In genomic region chr10:60756992-60757391, GRCm38 (mm10) we compare ENCODE assay signal across 7 mouse cellular contexts. TPM values are rescaled to one million over a fixed set of nuclear protein-coding genes. Genes with fewer than 3 reads are reported as not detected.
DNase-seq lines count a peak whose midpoint lies in the region; ATAC-seq and TF ChIP-seq lines count a peak whose summit lies in the region.

No protein-coding gene starts in this region.

- peak; percentile 79 for TF ChIP-seq CTCF in lung, adult 2 months (IDR thresholded peaks at IDR 0.05; ENCODE audit: insufficient read depth, low read length)

- H3K27me3 ChIP-seq in midbrain, embryonic 11.5 days (ENCODE audit: control insufficient read depth, insufficient read depth, low read length), result no peaks in the 10 kb centered on the region
- no peaks in the 10 kb centered on the region for H3K27me3 ChIP-seq in midbrain, embryonic 16.5 days (ENCODE audit: control insufficient read depth, insufficient read depth, low read depth, low read length)

- no peak overlapping the region for H3K4me2 ChIP-seq in midbrain, embryonic 11.5 days
- H3K4me2 ChIP-seq in midbrain, embryonic 16.5 days (ENCODE audit: low read length), result no peak overlapping the region

- ATAC-seq in midbrain, embryonic 11.5 days (ENCODE audit: low FRiP score), result no peak
- no peak for ATAC-seq in midbrain, embryonic 16.5 days

- no peaks in the 10 kb centered on the region for H3K36me3 ChIP-seq in midbrain, embryonic 11.5 days (ENCODE audit: control insufficient read depth, insufficient read depth, low read length)
- H3K36me3 ChIP-seq in midbrain, embryonic 16.5 days (ENCODE audit: control insufficient read depth, insufficient read depth, low read length), result no peaks in the 10 kb centered on the region

- no peak overlapping the region for H3K27ac ChIP-seq in midbrain, embryonic 11.5 days (ENCODE audit: low read depth, low read length)
- H3K27ac ChIP-seq in midbrain, embryonic 16.5 days (ENCODE audit: low read length), result no peak overlapping the region

- no peak overlapping the region for H3K9ac ChIP-seq in midbrain, embryonic 11.5 days (ENCODE audit: low read length)
- no peak overlapping the region for H3K9ac ChIP-seq in midbrain, embryonic 16.5 days (ENCODE audit: low read depth, low read length)

- H3K4me1 ChIP-seq in midbrain, embryonic 11.5 days (ENCODE audit: control insufficient read depth, insufficient read depth, low read length), result peaks cover 3% of the 10 kb centered on the region; the same call in 1 of the 2 replicates
- H3K4me1 ChIP-seq in midbrain, embryonic 16.5 days (ENCODE audit: control insufficient read depth, insufficient read depth, low read length), result peaks cover 2% of the 10 kb centered on the region; the same call in 1 of the 2 replicates
- peaks cover 3% of the 10 kb centered on the region; the same call in 1 of the 2 replicates for H3K4me1 ChIP-seq in lung, adult 2 months (ENCODE audit: control insufficient read depth, insufficient read depth, low read length)

- WGBS in midbrain, embryonic 11.5 days, result 6% methylated on average over 7 of the region's 7 CpGs
- WGBS in midbrain, embryonic 16.5 days, result 5% methylated on average over 7 of the region's 7 CpGs
- WGBS in lung, adult 2 months, result 3% methylated on average over 7 of the region's 7 CpGs

- H3K4me3 ChIP-seq in midbrain, embryonic 11.5 days (ENCODE audit: low read depth, low read length), result no peak overlapping the region
- H3K4me3 ChIP-seq in midbrain, embryonic 16.5 days (ENCODE audit: low read depth, low read length), result no peak overlapping the region
- no peak overlapping the region for H3K4me3 ChIP-seq in lung, adult 2 months (replicated peaks; ENCODE audit: extremely low read depth, low read depth, low read length)

- no peaks in the 10 kb centered on the region for H3K9me3 ChIP-seq in midbrain, embryonic 11.5 days (ENCODE audit: control insufficient read depth, low read length)
- no peaks in the 10 kb centered on the region; the same call in 1 of the 2 replicates for H3K9me3 ChIP-seq in midbrain, embryonic 16.5 days (replicated peaks; ENCODE audit: control insufficient read depth, low read length, poor library complexity, severe bottlenecking)

- TF ChIP-seq POLR2A in lung, adult 2 months (IDR thresholded peaks at IDR 0.05; ENCODE audit: borderline replicate concordance, extremely low read depth, low read depth, low read length), result no peak

- peak; percentile 97 for DNase-seq in midbrain, embryonic 11.5 days (ENCODE audit: low spot score, missing footprints)
- peak; percentile 29 for DNase-seq in T-cell, adult 2 months (ENCODE audit: low spot score)
- DNase-seq in cerebellum, postnatal 14 days, result peak; percentile 85 to 87
- peak; percentile 61 to 85 for DNase-seq in kidney, adult 8-10 months
- DNase-seq in lung, adult 2 months, result peak; percentile 46
- peak; percentile 61 for DNase-seq in right cerebral cortex, postnatal 4 days

RNA-seq across cellular contexts. Expression of gene Slc29a3, which starts 4.4 kb away (rescaled TPM):
- 6.9 and 8.7 TPM in 2 replicates for polyA plus RNA-seq in midbrain, embryonic 11.5 days (2014; fragmentation: Nextera tagmentation; extraction: Ambion mirVana)
- 9.8 and 10.3 TPM in 2 replicates for polyA plus RNA-seq in midbrain, embryonic 16.5 days (2015; fragmentation: Nextera tagmentation; extraction: Ambion mirVana)
- 8.0 and 10.0 TPM in 2 replicates for polyA plus RNA-seq in lung, adult 2 months (2012; rRNA removed)

Comparison
In these comparisons a context has a peak if more than half of its experiments do, and no peak if none do; other contexts are left out.
1. DNase-seq: peak in every context shown above with its lines; median percentile 97 in midbrain, embryonic 11.5 days; 86 in cerebellum, postnatal 14 days; 73 in kidney, adult 8-10 months; 61 in right cerebral cortex, postnatal 4 days; 46 in lung, adult 2 months; 29 in T-cell, adult 2 months.